Comparison of ENCODE assay signal across 8 mouse cellular contexts in the genomic region with DNA sequence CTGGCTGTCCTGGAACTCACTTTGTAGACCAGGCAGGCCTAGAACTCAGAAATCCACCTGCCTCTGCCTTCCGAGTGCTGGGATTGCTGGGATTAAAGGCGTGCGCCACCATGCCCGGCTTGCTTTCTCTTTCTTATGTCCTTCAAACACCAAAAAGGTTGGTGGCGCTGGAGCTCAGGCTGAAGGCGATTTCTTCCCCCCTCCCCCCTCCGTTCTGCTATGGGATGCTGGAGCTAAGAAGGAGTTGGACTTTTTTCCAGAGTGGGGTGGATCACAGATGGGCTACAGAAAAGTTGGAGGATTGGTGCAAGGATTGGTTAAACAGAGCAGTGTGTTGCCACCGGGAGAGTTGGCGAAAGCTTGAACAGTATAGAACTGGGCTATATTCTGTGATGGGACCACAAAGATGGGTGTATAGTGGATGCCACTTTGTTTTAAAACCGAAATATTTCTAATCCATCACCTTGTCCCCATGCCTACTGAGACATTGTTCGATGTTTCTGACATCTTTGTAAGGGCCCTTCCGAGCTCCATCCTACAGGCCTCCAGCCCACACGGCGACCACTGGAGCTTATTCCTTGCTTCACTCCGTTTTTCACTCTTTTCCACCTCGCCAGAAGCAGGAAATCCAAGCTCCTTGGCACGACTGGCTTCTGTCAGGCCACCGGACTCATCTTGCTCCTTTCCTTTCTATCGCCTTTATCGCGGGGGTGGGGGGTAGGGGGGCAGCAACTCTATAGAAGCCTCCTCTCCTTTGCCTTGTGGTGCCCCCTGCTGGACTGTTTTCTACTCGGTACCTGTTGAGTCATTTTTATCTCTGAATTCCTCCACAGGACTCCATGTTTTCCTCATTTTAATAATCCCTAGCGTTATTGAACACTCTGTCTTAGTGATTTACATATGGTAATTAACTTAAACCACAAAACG. TPM values are rescaled to one million over a fixed set of nuclear protein-coding genes. Genes with fewer than 3 reads are reported as not detected.
DNase-seq lines count a peak whose midpoint lies in the region.
"Had no signal": no experiment of that assay in that cellular context is flagged by ENCODE, and none has a peak within 500 bp of the region (broad histone marks: within the 10 kb centered on the region; RNA-seq: fewer than 3 reads in every experiment).

No protein-coding gene starts in this region.

- peak; percentile 81 for DNase-seq in right cerebral cortex, postnatal 14 days
- no peak for DNase-seq in right cerebral cortex, adult 18-20 months
- DNase-seq in adrenal gland, postnatal 25 days = peak; percentile 77
- DNase-seq in gastrocnemius, postnatal 10 days = peak; percentile 84
- DNase-seq in kidney, postnatal 10 days = peak; percentile 88
- peak; percentile 89 for DNase-seq in lung, postnatal 36 days
- DNase-seq in spleen, postnatal 14 days (ENCODE audit: low spot score in 2 of 2) = peak; percentile 60 to 78

RNA-seq across cellular contexts. Expression of a gene that starts 4.4 kb away (rescaled TPM):
- total RNA-seq in adrenal gland, postnatal 25 days (2021) = 0.24 TPM in 1 of 2 replicates, not detected in the other
- total RNA-seq in gastrocnemius, postnatal 10 days (2021) = not detected
- total RNA-seq: layer of hippocampus, postnatal 36 days had no signal

RNA-seq across cellular contexts. Expression of a gene that starts 13.5 kb away (rescaled TPM):
- total RNA-seq in adrenal gland, postnatal 25 days (2021) = 54.6 and 58.2 TPM in 2 replicates
- 10 to 100 TPM; 23.4 to 24.1 TPM for total RNA-seq in gastrocnemius, postnatal 10 days (2021)

RNA-seq across cellular contexts. Expression of a gene that starts 20.3 kb away (rescaled TPM):
- 4.6 and 7.4 TPM in 2 replicates for total RNA-seq in adrenal gland, postnatal 25 days (2021)
- total RNA-seq in gastrocnemius, postnatal 10 days (2021) = 1 to 10 TPM; 2.8 to 3.8 TPM

RNA-seq across cellular contexts. Expression of a gene that starts 24.7 kb away (rescaled TPM):
- 2.9 TPM in 1 of 2 replicates, not detected in the other for total RNA-seq in adrenal gland, postnatal 25 days (2021)
- under 1 TPM in 1 of 2 experiments, not detected in 1; 0.61 TPM for total RNA-seq in gastrocnemius, postnatal 10 days (2021)
- total RNA-seq: layer of hippocampus, postnatal 36 days had no signal

RNA-seq across cellular contexts. Expression of a gene that starts 27.6 kb away (rescaled TPM):
- 0.61 TPM in 1 of 2 replicates, not detected in the other for total RNA-seq in adrenal gland, postnatal 25 days (2021)
- 1 to 10 TPM; 2.8 TPM for total RNA-seq in gastrocnemius, postnatal 10 days (2021)
